Comparison of ENCODE assay signal across 8 mouse cellular contexts in the genomic region with DNA sequence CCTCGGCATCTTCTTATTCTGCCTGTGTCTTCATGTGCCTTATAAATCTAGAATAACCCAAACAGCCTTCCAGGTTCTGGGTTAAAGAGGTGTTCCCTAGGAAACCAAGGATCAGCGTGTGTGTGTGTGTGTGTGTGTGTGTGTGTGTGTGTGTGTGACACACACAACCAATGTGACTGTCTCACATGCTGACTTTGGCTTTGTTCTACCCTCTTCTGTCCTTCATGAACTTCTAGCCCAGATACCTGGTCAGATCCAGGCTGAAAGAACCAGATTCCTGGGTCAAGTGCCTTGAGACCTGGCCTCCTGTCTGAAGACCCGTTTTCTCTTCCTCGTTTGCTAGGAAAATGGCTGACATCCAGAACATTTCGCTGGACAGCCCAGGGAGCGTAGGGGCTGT. TPM values are rescaled to one million over a fixed set of nuclear protein-coding genes. Genes with fewer than 3 reads are reported as not detected.
DNase-seq lines count a peak whose midpoint lies in the region; ATAC-seq and TF ChIP-seq lines count a peak whose summit lies in the region.

A gene (plus strand): TSS at position 301 of the 400 bp plus-strand sequence.

- H3K4me1 ChIP-seq in heart, embryonic 12.5 days (replicated peaks): peaks cover 28% of the 10 kb centered on the region
- peaks cover 18 to 42% of the 10 kb centered on the region in 2 experiments for H3K4me1 ChIP-seq in CH12.LX (ENCODE audit: control insufficient read depth in 1 of 2, insufficient read depth in 2 of 2)
- H3K4me1 ChIP-seq in forebrain, embryonic 14.5 days (ENCODE audit: control insufficient read depth, insufficient read depth, low read length): peaks cover 3% of the 10 kb centered on the region; the same call in 1 of the 2 replicates
- peaks cover 6 to 15% of the 10 kb centered on the region in 2 experiments; a peak in 3 of 4 replicates for H3K4me1 ChIP-seq in liver, embryonic 14.5 days (replicated peaks; ENCODE audit: control insufficient read depth in 2 of 2, insufficient read depth in 2 of 2, low read length in 1 of 2)

- no peaks in the 10 kb centered on the region for H3K9me3 ChIP-seq in heart, embryonic 12.5 days (replicated peaks)
- H3K9me3 ChIP-seq in CH12.LX (replicated peaks; ENCODE audit: low read length): peaks cover 6% of the 10 kb centered on the region
- no peaks in the 10 kb centered on the region for H3K9me3 ChIP-seq in forebrain, embryonic 14.5 days (replicated peaks; ENCODE audit: control insufficient read depth, low read length)
- H3K9me3 ChIP-seq in liver, embryonic 14.5 days (ENCODE audit: control insufficient read depth, low read length): no peaks in the 10 kb centered on the region

- intact Hi-C loops in heart, postnatal 36 days (cut with DNase I): no loop called here
- intact Hi-C loops in left cerebral cortex, postnatal 36 days (cut with DNase I): no loop called here

- peaks cover 71% of the 10 kb centered on the region for H3K27me3 ChIP-seq in heart, embryonic 12.5 days (replicated peaks)
- peaks cover 2% of the 10 kb centered on the region for H3K27me3 ChIP-seq in CH12.LX (replicated peaks)
- H3K27me3 ChIP-seq in forebrain, embryonic 14.5 days (replicated peaks; ENCODE audit: control insufficient read depth, insufficient read depth, low read length): peaks cover 34% of the 10 kb centered on the region
- peaks cover 28% of the 10 kb centered on the region for H3K27me3 ChIP-seq in liver, embryonic 14.5 days (ENCODE audit: control insufficient read depth, insufficient read depth, low read length)

- dilution Hi-C loops in CH12.LX (cut with MboI; ENCODE audit: extremely low pct_ligation_motif_present, extremely low pct_unique_long_range_greater_than_20kb, low sequenced_read_pairs): no loop called here

- in situ Hi-C loops in CH12.LX (cut with MboI; ENCODE audit: low pct_ligation_motif_present, low pct_unique_long_range_greater_than_20kb, low sequenced_read_pairs): no loop called here

- peak within 1 kb of the TSS; percentile 68 for H3K9ac ChIP-seq in heart, embryonic 12.5 days
- H3K9ac ChIP-seq in CH12.LX (ENCODE audit: insufficient read depth, low read depth): peak within 1 kb of the TSS; percentile 45
- peak within 1 kb of the TSS; percentile 54 for H3K9ac ChIP-seq in forebrain, embryonic 14.5 days (ENCODE audit: low read length)
- no peak within 1 kb of the TSS for H3K9ac ChIP-seq in liver, embryonic 14.5 days (replicated peaks)

- peak within 1 kb of the TSS; percentile 97 for H3K4me2 ChIP-seq in heart, embryonic 12.5 days
- H3K4me2 ChIP-seq in CH12.LX (ENCODE audit: insufficient read depth, low read depth, poor library complexity, severe bottlenecking): peak within 1 kb of the TSS; percentile 52
- peak within 1 kb of the TSS; percentile 80 for H3K4me2 ChIP-seq in forebrain, embryonic 14.5 days (ENCODE audit: low read length)
- H3K4me2 ChIP-seq in liver, embryonic 14.5 days (ENCODE audit: low read depth): peak within 1 kb of the TSS; percentile 72

- no peak for TF ChIP-seq POLR2A in CH12.LX (IDR thresholded peaks at IDR 0.05; ENCODE audit: low read depth, low read length)

- no peak within 1 kb of the TSS for H3K27ac ChIP-seq in heart, embryonic 12.5 days (ENCODE audit: poor library complexity, severe bottlenecking)
- H3K27ac ChIP-seq in CH12.LX (ENCODE audit: insufficient read depth, low read depth): no peak within 1 kb of the TSS
- no peak within 1 kb of the TSS for H3K27ac ChIP-seq in forebrain, embryonic 14.5 days (ENCODE audit: low read depth, low read length)
- H3K27ac ChIP-seq in liver, embryonic 14.5 days: no peak within 1 kb of the TSS

- TF ChIP-seq CTCF in CH12.LX (conservative IDR thresholded peaks at IDR 0.05 in 1 of 2, IDR thresholded peaks at IDR 0.05 in 1 of 2; ENCODE audit: low read depth in 2 of 2, low read length in 2 of 2): no peak
- no peak for TF ChIP-seq CTCF in liver, embryonic 14.5 days (IDR thresholded peaks at IDR 0.05; ENCODE audit: low read depth)

- peak within 1 kb of the TSS; percentile 60 for H3K4me3 ChIP-seq in heart, embryonic 12.5 days
- H3K4me3 ChIP-seq in CH12.LX (replicated peaks in 1 of 3; ENCODE audit: low read depth in 2 of 3, low read length in 2 of 3, poor library complexity in 1 of 3): peak within 1 kb of the TSS; percentile 63 to 69 (median 67)
- peak within 1 kb of the TSS; percentile 44 for H3K4me3 ChIP-seq in forebrain, embryonic 14.5 days (ENCODE audit: low read depth, low read length)
- H3K4me3 ChIP-seq in liver, embryonic 14.5 days (ENCODE audit: insufficient read depth in 1 of 2, low read depth in 2 of 2, low read length in 2 of 2): peak within 1 kb of the TSS; percentile 35 to 50

- TF ChIP-seq RAD21 in CH12.LX (IDR thresholded peaks at IDR 0.05; ENCODE audit: low read depth, low read length): no peak

- TF ChIP-seq EP300 in CH12.LX (IDR thresholded peaks at IDR 0.05; ENCODE audit: low read length): no peak
- TF ChIP-seq EP300 in liver, embryonic 14.5 days (IDR thresholded peaks at IDR 0.05; ENCODE audit: low read depth): no peak

- no peaks in the 10 kb centered on the region for H3K79me2 ChIP-seq in CH12.LX (replicated peaks; ENCODE audit: control insufficient read depth, extremely low read depth, insufficient read depth, poor library complexity, severe bottlenecking)

- ATAC-seq in heart, embryonic 12.5 days (ENCODE audit: insufficient number of reproducible peaks, low FRiP score): no peak
- no peak for ATAC-seq in forebrain, embryonic 14.5 days
- no peak for ATAC-seq in liver, embryonic 14.5 days (ENCODE audit: insufficient read depth)

- no peaks in the 10 kb centered on the region for H3K36me3 ChIP-seq in heart, embryonic 12.5 days
- H3K36me3 ChIP-seq in CH12.LX (replicated peaks in 1 of 2; ENCODE audit: control insufficient read depth in 1 of 2, insufficient read depth in 1 of 2, low read length in 1 of 2): peaks cover 19 to 30% of the 10 kb centered on the region in 2 experiments
- H3K36me3 ChIP-seq in forebrain, embryonic 14.5 days (ENCODE audit: control insufficient read depth, insufficient read depth, low read length): no peaks in the 10 kb centered on the region
- H3K36me3 ChIP-seq in liver, embryonic 14.5 days (replicated peaks; ENCODE audit: control insufficient read depth, insufficient read depth, low read depth): no peaks in the 10 kb centered on the region

- 74% methylated on average over 6 of the region's 6 CpGs for WGBS in heart, embryonic 12.5 days
- WGBS in forebrain, embryonic 14.5 days: 66% methylated on average over 6 of the region's 6 CpGs
- 53% methylated on average over 6 of the region's 6 CpGs for WGBS in liver, embryonic 14.5 days (ENCODE audit: insufficient replicate concordance)

- DNase-seq in heart, postnatal 36 days: no peak
- no peak for DNase-seq in CH12.LX (ENCODE audit: extremely low read depth)
- DNase-seq in forebrain, embryonic 14.5 days (ENCODE audit: low spot score): no peak
- no peak for DNase-seq in liver, embryonic 14.5 days (ENCODE audit: low read depth in 3 of 3, low spot score in 3 of 3)
- no peak for DNase-seq in ovary, adult 18-20 months (ENCODE audit: low spot score)
- no peak for DNase-seq in left cerebral cortex, postnatal 36 days (ENCODE audit: low spot score in 2 of 2)
- no peak for DNase-seq in adipocyte (ENCODE audit: low spot score)

TF ChIP-seq in CH12.LX, 34 proteins besides CTCF, POLR2A, EP300 and RAD21:
- TF ChIP-seq PAX5 (IDR thresholded peaks at IDR 0.05; ENCODE audit: low read length) (no peak), ZKSCAN1 (IDR thresholded peaks at IDR 0.05; ENCODE audit: borderline replicate concordance, low read depth, low read length) (no peak), ZNF384 (IDR thresholded peaks at IDR 0.05; ENCODE audit: low read depth, low read length) (no peak)

RNA-seq across cellular contexts. Expression of the gene that starts here (rescaled TPM):
- not detected in 2 replicates for polyA plus RNA-seq in heart, embryonic 12.5 days (2016; fragmentation: Nextera tagmentation; extraction: Ambion mirVana)
- not detected for total RNA-seq in heart, postnatal 36 days (2021)
- total RNA-seq in CH12.LX (2012; rRNA removed) (1.6 TPM in 2 replicates), CH12.LX (2014; rRNA removed) (0.70 and 0.90 TPM in 2 replicates)
- polyA plus RNA-seq in CH12.LX (2012; ENCODE audit: insufficient read length, low read depth): 0.75 and 1.2 TPM in 2 replicates
- polyA plus RNA-seq in forebrain, embryonic 14.5 days (2014; fragmentation: Nextera tagmentation; extraction: Ambion mirVana): not detected in 2 replicates
- polyA plus RNA-seq in liver, embryonic 14.5 days (2012; rRNA removed): 0.30 and 0.50 TPM in 2 replicates
- not detected in 2 replicates for polyA plus RNA-seq in liver, embryonic 14.5 days (2014; fragmentation: Nextera tagmentation; extraction: Ambion mirVana)
- total RNA-seq in left cerebral cortex, postnatal 36 days (2021): not detected
